Mouse (Mus musculus): Measurements from ENCODE around the gene Hist1h2ah. TPM values are rescaled to one million over a fixed set of nuclear protein-coding genes. Genes with fewer than 3 reads are reported as not detected.
A peak's percentile ranks its signal among the peaks of the same experiment; 100 is the strongest.

Hist1h2ah gene
- polyA plus RNA-seq, 1 experiment from 2014 or later = 1.7 TPM

GRCm38 (mm10) chr13:22015479-22016450, 19.6 kb downstream of the Hist1h2ah start:
- Histone ChIP-seq H3K4me2 (no peak overlapping the region), H3K9me3 (peaks cover 5% of the 10 kb centered on the region; the same call in 1 of the 2 replicates), H3K4me3 (0 out of 2 replicates have a peak overlapping the region, but pooled peaks have one; percentile 8), H3K36me3 (no peaks in the 10 kb centered on the region), H3K27ac (replicated peaks) (no peak overlapping the region), H3K9ac (no peak overlapping the region), H3K27me3 (peaks cover 93% of the 10 kb centered on the region), H3K4me1 (replicated peaks) (peaks cover 11% of the 10 kb centered on the region)
- no peak for ATAC-seq (ENCODE audit: low read depth)
- 15% methylated on average over 27 of the region's 27 CpGs for WGBS

GRCm38 (mm10) chr13:22014411-22014845, 20.9 kb downstream of the Hist1h2ah start:
- no peak overlapping the region for H3K27ac ChIP-seq (replicated peaks)
- WGBS = 9% methylated on average over 17 of the region's 17 CpGs
- ATAC-seq (ENCODE audit: low read depth) = no peak
- H3K4me3 ChIP-seq = no peak overlapping the region
- no peaks in the 10 kb centered on the region for H3K36me3 ChIP-seq
- H3K4me2 ChIP-seq = peak overlapping the region; percentile 11
- H3K9ac ChIP-seq = no peak overlapping the region
- peaks cover 5% of the 10 kb centered on the region; the same call in 1 of the 2 replicates for H3K9me3 ChIP-seq
- peaks cover 94% of the 10 kb centered on the region for H3K27me3 ChIP-seq
- H3K4me1 ChIP-seq (replicated peaks) = no peaks in the 10 kb centered on the region; the same call in 1 of the 2 replicates

DNA sequence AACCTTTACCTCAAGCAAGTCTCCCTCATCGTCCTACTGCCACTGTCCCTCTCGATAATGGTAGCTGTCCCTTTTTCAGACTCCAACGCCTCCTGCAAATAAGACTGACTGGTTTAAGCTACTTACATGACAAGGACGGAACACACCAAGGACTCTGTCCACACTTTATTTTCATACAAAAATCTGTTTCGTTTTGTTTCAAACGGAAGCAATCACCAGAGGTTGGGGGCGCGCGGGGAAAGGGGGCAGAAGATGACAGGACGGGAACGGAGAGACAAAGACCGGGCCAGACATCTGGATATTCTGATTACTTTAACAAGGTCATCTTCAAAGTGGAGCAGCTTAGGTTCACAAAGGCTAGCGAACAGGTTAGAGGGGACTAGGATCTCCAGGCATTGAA, 21.7 kb downstream of the Hist1h2ah start:
- no peak overlapping the region for H3K9ac ChIP-seq
- WGBS = 20% methylated on average over 13 of the region's 13 CpGs
- H3K4me1 ChIP-seq (replicated peaks) = no peaks in the 10 kb centered on the region; the same call in 1 of the 2 replicates
- H3K4me3 ChIP-seq = no peak overlapping the region
- no peak overlapping the region for H3K4me2 ChIP-seq
- H3K27me3 ChIP-seq = peaks cover 94% of the 10 kb centered on the region
- ATAC-seq (ENCODE audit: low read depth) = no peak
- no peaks in the 10 kb centered on the region for H3K36me3 ChIP-seq
- H3K27ac ChIP-seq (replicated peaks) = no peak overlapping the region
- peaks cover 5% of the 10 kb centered on the region; the same call in 1 of the 2 replicates for H3K9me3 ChIP-seq

GRCm38 (mm10) chr13:22009642-22010041, 25.7 kb downstream of the Hist1h2ah start, which contains the start of gene Prss16:
TSS of gene Prss16 (minus strand) at chr13:22009742.
- Histone ChIP-seq H3K4me1 (replicated peaks) (peaks cover 16% of the 10 kb centered on the region), H3K9ac (no peak within 1 kb of the TSS), H3K4me2 (no peak within 1 kb of the TSS), H3K4me3 (no peak within 1 kb of the TSS), H3K27me3 (peaks cover 95% of the 10 kb centered on the region), H3K27ac (replicated peaks) (no peak within 1 kb of the TSS), H3K36me3 (no peaks in the 10 kb centered on the region), H3K9me3 (no peaks in the 10 kb centered on the region)
- 39% methylated on average over 7 of the region's 7 CpGs for WGBS
- no peak for ATAC-seq (ENCODE audit: low read depth)

- no peak overlapping the region for H3K27ac ChIP-seq (replicated peaks)
- no peaks in the 10 kb centered on the region for H3K9me3 ChIP-seq
- H3K9ac ChIP-seq = no peak overlapping the region
- peaks cover 16% of the 10 kb centered on the region for H3K4me1 ChIP-seq (replicated peaks)
- WGBS = 72% methylated on average over 3 of the region's 3 CpGs
- no peaks in the 10 kb centered on the region for H3K36me3 ChIP-seq
- ATAC-seq (ENCODE audit: low read depth) = no peak
- no peak overlapping the region for H3K4me3 ChIP-seq
- H3K27me3 ChIP-seq = peaks cover 95% of the 10 kb centered on the region
- H3K4me2 ChIP-seq = no peak overlapping the region
Measured at GRCm38 (mm10) chr13:22008707-22009106, 26.7 kb downstream of the Hist1h2ah start.

- Histone ChIP-seq H3K4me3 (no peak overlapping the region), H3K27ac (replicated peaks) (no peak overlapping the region), H3K4me2 (no peak overlapping the region), H3K27me3 (peaks cover 97% of the 10 kb centered on the region), H3K36me3 (no peaks in the 10 kb centered on the region), H3K9ac (no peak overlapping the region), H3K4me1 (replicated peaks) (peaks cover 16% of the 10 kb centered on the region), H3K9me3 (no peaks in the 10 kb centered on the region)
- WGBS = 38% methylated on average over 7 of the region's 7 CpGs
- no peak for ATAC-seq (ENCODE audit: low read depth)
Measured at GRCm38 (mm10) chr13:22007872-22008271, 27.5 kb downstream of the Hist1h2ah start.

- 3% methylated on average over 18 of the region's 18 CpGs for WGBS
- H3K4me1 ChIP-seq (replicated peaks) = peaks cover 16% of the 10 kb centered on the region
- H3K4me2 ChIP-seq = peak overlapping the region; percentile 73
- no peaks in the 10 kb centered on the region for H3K9me3 ChIP-seq
- peak overlapping the region; percentile 44 for H3K4me3 ChIP-seq
- ATAC-seq (ENCODE audit: low read depth) = no peak
- no peaks in the 10 kb centered on the region for H3K36me3 ChIP-seq
- H3K27me3 ChIP-seq = peaks cover 97% of the 10 kb centered on the region
- H3K27ac ChIP-seq (replicated peaks) = no peak overlapping the region
- no peak overlapping the region for H3K9ac ChIP-seq
Measured at GRCm38 (mm10) chr13:22007121-22007510, 28.3 kb downstream of the Hist1h2ah start.

DNA sequence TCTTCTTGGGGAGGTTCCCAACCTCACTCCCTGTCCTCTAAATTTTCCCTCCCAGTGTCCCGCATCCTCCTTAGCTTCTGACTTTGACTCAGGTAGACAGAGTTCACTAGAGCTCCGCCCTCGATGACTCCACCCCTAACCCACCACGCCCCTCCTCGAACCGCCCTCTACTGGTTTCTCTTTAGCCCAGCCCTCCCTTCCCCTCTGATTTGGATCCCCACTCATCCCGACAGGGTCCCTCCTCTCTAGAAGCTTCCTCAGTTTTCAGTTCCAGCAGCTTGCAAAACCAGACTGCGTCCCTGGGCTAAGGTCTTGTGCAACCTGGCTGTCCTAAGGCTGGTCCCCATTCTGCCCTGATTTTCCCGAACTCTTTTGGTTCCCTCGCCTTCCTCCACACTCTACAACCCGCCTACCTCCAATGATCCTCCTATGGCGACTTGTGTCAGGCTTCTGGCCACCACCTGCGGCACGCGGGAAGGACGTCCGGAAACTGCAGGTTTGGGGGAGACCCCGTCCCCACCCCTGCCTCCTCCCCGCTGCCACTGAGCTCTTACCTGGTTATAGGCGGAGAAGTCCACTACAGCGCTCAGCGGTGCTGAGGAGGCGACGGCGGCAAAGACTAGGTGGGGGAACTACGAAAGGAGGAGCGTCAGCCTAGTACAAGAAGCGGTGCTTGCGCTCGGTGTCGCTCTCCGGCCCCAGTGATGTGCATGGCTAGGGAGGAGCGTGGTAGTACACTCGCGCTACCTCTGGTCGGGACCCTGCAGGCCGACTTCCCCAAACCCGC, 28.8 kb downstream of the Hist1h2ah start:
- Histone ChIP-seq H3K9ac (peak overlapping the region; percentile 49; the same call in 1 of the 2 replicates), H3K36me3 (no peaks in the 10 kb centered on the region), H3K4me1 (replicated peaks) (peaks cover 16% of the 10 kb centered on the region), H3K9me3 (no peaks in the 10 kb centered on the region), H3K4me3 (peak overlapping the region; percentile 44), H3K4me2 (peak overlapping the region; percentile 73), H3K27ac (replicated peaks) (no peak overlapping the region), H3K27me3 (peaks cover 99% of the 10 kb centered on the region)
- 0% methylated on average over 38 of the region's 38 CpGs for WGBS
- ATAC-seq (ENCODE audit: low read depth) = peak; percentile 60

GRCm38 (mm10) chr13:22005605-22006333, 29.6 kb downstream of the Hist1h2ah start:
- WGBS = under 1% methylated on average over 45 of the region's 45 CpGs

GRCm38 (mm10) chr13:22001823-22002222, 33.5 kb downstream of the Hist1h2ah start:
- H3K27me3 ChIP-seq = peaks cover 100% of the 10 kb centered on the region
- H3K4me1 ChIP-seq (replicated peaks) = peaks cover 20% of the 10 kb centered on the region
- no peak overlapping the region for H3K9ac ChIP-seq
- H3K4me3 ChIP-seq = no peak overlapping the region
- H3K27ac ChIP-seq (replicated peaks) = no peak overlapping the region
- H3K36me3 ChIP-seq = no peaks in the 10 kb centered on the region
- WGBS = 20% methylated on average over 5 of the region's 5 CpGs
- ATAC-seq (ENCODE audit: low read depth) = no peak
- H3K4me2 ChIP-seq = no peak overlapping the region
- no peaks in the 10 kb centered on the region for H3K9me3 ChIP-seq

More at GRCm38 (mm10) chr13:22005605-22006333, 29.6 kb downstream of the Hist1h2ah start:
- Histone ChIP-seq H3K4me2 (peak overlapping the region; percentile 73), H3K36me3 (no peaks in the 10 kb centered on the region), H3K9ac (peak overlapping the region; percentile 49; the same call in 1 of the 2 replicates), H3K27ac (replicated peaks) (no peak overlapping the region), H3K9me3 (no peaks in the 10 kb centered on the region), H3K27me3 (peaks cover 100% of the 10 kb centered on the region), H3K4me1 (replicated peaks) (peaks cover 16% of the 10 kb centered on the region), H3K4me3 (peak overlapping the region; percentile 44)
- ATAC-seq (ENCODE audit: low read depth) = peak; percentile 62

DNA sequence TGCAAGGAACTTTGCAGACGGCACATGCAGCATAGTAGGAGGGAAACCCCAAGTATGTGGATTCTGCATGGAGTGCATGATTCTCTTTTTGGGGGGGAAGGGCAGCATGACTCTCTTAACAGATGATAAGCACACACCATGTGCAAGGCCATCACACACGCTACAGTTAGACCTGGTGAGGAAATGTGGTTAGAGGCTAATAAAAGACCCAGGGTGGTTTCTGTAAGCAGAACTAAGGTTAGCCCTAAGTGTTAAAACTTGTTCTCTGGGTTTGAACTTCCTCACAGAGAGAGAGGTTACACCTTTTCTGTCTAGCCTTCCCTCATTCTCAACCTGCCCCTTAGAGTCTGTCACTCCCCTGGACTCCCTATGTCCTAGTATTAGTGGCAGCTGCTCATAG, 34.0 kb downstream of the Hist1h2ah start:
- WGBS = 56% methylated on average over 2 of the region's 2 CpGs
- no peaks in the 10 kb centered on the region for H3K36me3 ChIP-seq
- ATAC-seq (ENCODE audit: low read depth) = no peak
- H3K4me3 ChIP-seq = no peak overlapping the region
- H3K27ac ChIP-seq (replicated peaks) = no peak overlapping the region
- H3K4me1 ChIP-seq (replicated peaks) = peaks cover 18% of the 10 kb centered on the region
- H3K4me2 ChIP-seq = no peak overlapping the region
- H3K27me3 ChIP-seq = peaks cover 100% of the 10 kb centered on the region
- H3K9me3 ChIP-seq = no peaks in the 10 kb centered on the region
- H3K9ac ChIP-seq = no peak overlapping the region

Data from neural tube, embryonic 13.5 days (tissue).